Mouse (Mus musculus) thymus, adult 2 months (tissue): Measurements from ENCODE around the gene Fermt3.

Source experiments
- CTCF ChIP-seq: fragments of 200-500 bp; IDR thresholded peaks from 2 replicates; pipeline ENCODE4 v1.5.1; 2012; ENCODE audit warnings: mild to moderate bottlenecking, control low read depth, low read length, moderate library complexity, borderline replicate concordance; ENCODE audit not compliant: control insufficient read depth, poor library complexity, insufficient read depth; ENCODE audit errors: extremely low read depth
- POLR2A ChIP-seq: fragments of 200-500 bp; IDR thresholded peaks from 2 replicates; pipeline ENCODE4 v1.6.1; 2012; ENCODE audit warnings: mild to moderate bottlenecking, low read length, control low read depth, moderate library complexity; ENCODE audit not compliant: control insufficient read depth, poor library complexity, insufficient read depth; ENCODE audit errors: extremely low read depth

DNA sequence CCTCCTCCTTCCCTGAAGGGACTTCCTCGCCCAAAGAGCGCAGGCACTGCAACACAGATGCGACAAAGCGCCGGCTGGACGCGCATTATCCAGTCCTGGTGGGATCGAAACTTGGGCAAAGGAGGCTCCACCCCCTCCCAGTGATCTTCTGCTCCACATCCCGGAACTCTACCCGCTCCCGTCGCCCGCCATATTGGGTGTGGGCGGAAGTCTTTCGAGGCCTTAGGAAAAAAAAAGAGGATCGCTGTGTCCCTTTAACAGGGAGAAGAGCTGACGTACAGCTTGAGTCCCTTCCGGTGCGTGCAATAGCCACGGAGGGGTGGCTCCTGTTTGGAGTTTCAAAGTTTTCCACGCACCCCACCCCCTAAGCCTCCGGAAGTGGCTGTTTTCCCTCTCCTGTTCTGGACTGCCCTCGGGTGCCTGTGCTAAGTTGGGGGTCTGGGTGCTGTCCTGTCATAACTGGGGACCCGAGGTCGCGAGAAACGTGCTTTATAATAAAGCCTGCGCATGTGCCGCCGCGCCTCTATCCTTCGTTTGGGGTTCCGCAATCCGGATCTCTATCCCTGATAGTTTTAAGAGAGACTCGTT lies 67.8 kb downstream of the Fermt3 start:
- TF ChIP-seq POLR2A = peak; percentile 53
- TF ChIP-seq CTCF = no peak
